Mouse (Mus musculus) ovary, adult 10 weeks (tissue): ENCODE data around the gene Olfr467. TPM values are rescaled to one million over a fixed set of nuclear protein-coding genes. Genes with fewer than 3 reads are reported as not detected.

Experiments used
- polyA plus RNA-seq: library from polyadenylated mRNA; stranded (reverse); fragments of 350-450 nt; fragmentation: Illumina TruSeq; extraction: RNeasy Lipid Tissue Mini Kit (QIAGEN cat#74804); gene quantifications from one replicate; pipeline ENCODE4 v1.2.3, GENCODE M21; 2014

The Olfr467 gene
- not detected for polyA plus RNA-seq

GRCm38 (mm10) chr7:107811963-107812362 lies at the start of gene Olfr467:
Gene Olfr467, plus strand, starts transcription at chr7:107812263.

GRCm38 (mm10) chr7:107801108-107801507 lies 11.0 kb upstream of the Olfr467 start, which contains the start of gene Ovch2:
Gene Ovch2, minus strand, starts transcription at chr7:107801208.

GRCm38 (mm10) chr7:107825441-107825840 lies 13.4 kb downstream of the Olfr467 start, which contains the start of gene Olfr469:
Gene Olfr469, minus strand, starts transcription at chr7:107825541.

GRCm38 (mm10) chr7:107847390-107847789 lies 35.3 kb downstream of the Olfr467 start, which contains the start of gene Olfr470:
Gene Olfr470, minus strand, starts transcription at chr7:107847490.

Other genes with a start within 250 kb of the Olfr467 start
- 11.5 TPM for gene Olfml1, start 244.8 kb upstream of the Olfr467 start, polyA plus RNA-seq
- 11.2 TPM for gene Ppfibp2, start 217.1 kb upstream of the Olfr467 start, polyA plus RNA-seq
- gene 5330417H12Rik, start 187.1 kb upstream of the Olfr467 start, polyA plus RNA-seq, result not detected
- gene Cyb5r2, start 54.2 kb upstream of the Olfr467 start, polyA plus RNA-seq, result not detected
- gene Ovch2, start 11.1 kb upstream of the Olfr467 start, polyA plus RNA-seq, result not detected
- gene Olfr469, start 13.3 kb downstream of the Olfr467 start, polyA plus RNA-seq, result not detected
- not detected for gene Olfr470, start 35.2 kb downstream of the Olfr467 start, polyA plus RNA-seq
- gene Olfr472, start 85.6 kb downstream of the Olfr467 start, polyA plus RNA-seq, result not detected
- not detected for gene Olfr473, start 118.2 kb downstream of the Olfr467 start, polyA plus RNA-seq
- gene Olfr474, start 142.4 kb downstream of the Olfr467 start, polyA plus RNA-seq, result not detected
- gene Olfr476, start 152.5 kb downstream of the Olfr467 start, polyA plus RNA-seq, result not detected
- gene Olfr477, start 174.4 kb downstream of the Olfr467 start, polyA plus RNA-seq, result not detected
- gene Olfr478, start 221.7 kb downstream of the Olfr467 start, polyA plus RNA-seq, result not detected
- gene Olfr479, start 238.4 kb downstream of the Olfr467 start, polyA plus RNA-seq, result not detected